Mouse (Mus musculus) T-helper 17 cell (primary cell): ENCODE results near the gene Ank.

Experiments used
- in situ Hi-C, 2 experiments: fragments of 300-600 bp; cut with MboI, MseI; formaldehyde crosslinking; loops; 1 replicate in 1 of 2; 2 replicates in 1 of 2; pipeline ENCODE4 v1.15.1; 2025; ENCODE audit warnings: high pct_unique_total_duplicates in 2 of 2

The Ank gene

GRCm38 (mm10) chr15:27593717-27594116 lies 127.2 kb downstream of the Ank start:
- in situ Hi-C loops: loop anchor here (10.0 to 25.0 kb wide), 2 partner anchors 129 to 1606 kb away; partner anchors contain the start of genes Ank (in 1 of the 2) and Zfp622 (in 1 of the 2)

GRCm38 (mm10) chr15:27594973-27595372 lies 128.5 kb downstream of the Ank start:
- in situ Hi-C loops: loop anchor here (10.0 to 25.0 kb wide), 2 partner anchors 130 to 1608 kb away; partner anchors contain the start of genes Ank (in 1 of the 2) and Zfp622 (in 1 of the 2)

- in situ Hi-C loops: loop anchor here (10.0 to 25.0 kb wide), 2 partner anchors 131 to 1608 kb away; partner anchors contain the start of genes Ank (in 1 of the 2) and Zfp622 (in 1 of the 2)
These were observed 129.1 kb downstream of the Ank start for GRCm38 (mm10) chr15:27595560-27595959.

DNA sequence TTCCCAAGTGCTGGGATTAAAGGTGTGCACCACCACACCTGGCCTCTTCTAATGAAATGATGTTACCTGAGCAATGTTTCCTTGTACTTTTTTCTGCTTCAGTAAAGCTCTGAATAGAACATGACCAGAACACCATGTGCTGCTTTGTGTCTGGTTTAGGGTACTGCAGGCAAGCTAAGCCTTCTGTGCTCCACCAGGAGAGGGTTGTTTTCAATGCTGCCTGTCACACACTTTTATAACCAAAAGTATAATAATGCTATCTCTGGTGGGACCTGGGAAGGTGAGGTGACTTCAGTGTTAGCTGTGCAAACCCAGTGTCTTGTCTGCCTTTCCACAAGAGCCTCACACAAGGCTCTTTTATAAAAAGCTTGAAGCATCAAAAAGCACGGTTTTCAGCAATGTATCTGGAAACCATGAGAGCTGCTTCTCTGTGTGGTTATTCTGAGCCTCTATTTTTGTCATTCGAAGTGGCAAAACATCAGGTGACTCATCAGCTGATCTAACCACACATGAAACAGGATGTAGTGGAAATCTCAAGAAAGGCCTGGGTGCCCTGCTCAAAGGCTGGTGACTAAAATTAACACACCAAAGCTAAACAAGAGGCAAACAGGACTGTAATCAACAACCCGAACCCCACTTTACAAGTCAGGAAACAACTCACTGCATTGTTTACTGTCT lies 130.1 kb downstream of the Ank start:
- in situ Hi-C loops: loop anchor here (10.0 to 25.0 kb wide), 2 partner anchors 132 to 1609 kb away; partner anchors contain the start of genes Ank (in 1 of the 2) and Zfp622 (in 1 of the 2)

DNA sequence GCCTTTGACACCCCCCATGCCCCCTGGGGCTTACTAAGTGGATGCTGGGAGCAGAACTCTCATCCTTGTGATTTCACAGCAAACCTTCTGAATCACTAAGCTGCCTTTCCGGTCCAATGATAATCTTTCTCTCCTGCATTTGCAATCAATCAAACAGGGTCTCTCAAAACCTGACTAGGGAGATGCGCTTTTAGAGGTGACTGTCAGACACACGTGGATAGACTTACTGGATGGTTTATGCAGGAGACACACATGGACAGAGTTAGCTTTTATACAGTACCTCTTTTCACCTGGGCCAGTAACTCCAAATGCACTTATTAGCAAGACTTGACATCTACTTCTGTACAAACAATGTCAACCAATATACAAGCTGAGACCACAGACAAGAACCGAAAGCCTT lies 131.0 kb downstream of the Ank start:
- in situ Hi-C loops: loop anchor here (10.0 to 25.0 kb wide), 2 partner anchors 133 to 1610 kb away; partner anchors contain the start of genes Ank (in 1 of the 2) and Zfp622 (in 1 of the 2)

DNA sequence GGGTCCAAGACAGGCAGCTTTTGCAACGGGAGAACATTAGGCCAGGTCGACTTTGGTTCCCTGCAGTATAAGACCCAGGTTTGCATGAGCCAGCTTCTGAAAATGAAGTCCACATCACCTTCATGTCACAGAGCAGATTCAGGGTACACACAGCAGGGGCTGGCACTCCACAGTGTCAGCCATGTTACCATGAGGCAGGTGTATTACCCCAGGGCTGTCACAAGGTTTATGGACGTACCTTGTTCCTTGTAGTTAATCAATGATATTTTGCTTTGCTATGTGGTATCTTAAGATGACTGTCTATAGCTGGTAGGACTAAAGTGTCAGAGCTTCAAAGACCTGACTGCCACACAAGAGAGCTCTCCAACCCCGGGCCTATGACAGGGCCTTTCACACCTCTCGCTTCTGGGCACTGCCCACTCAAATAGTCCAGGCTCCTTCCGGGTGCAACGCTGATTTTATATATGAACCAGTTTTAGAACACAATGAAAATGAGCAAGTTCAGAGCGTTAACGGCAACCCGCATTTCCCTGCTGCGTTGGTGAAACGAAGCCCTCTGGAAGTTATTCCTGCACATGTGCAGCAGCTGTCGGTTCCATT lies 132.4 kb downstream of the Ank start:
- in situ Hi-C loops: loop anchor here (10.0 to 25.0 kb wide), 2 partner anchors 134 to 1612 kb away; partner anchors contain the start of genes Ank (in 1 of the 2) and Zfp622 (in 1 of the 2)

DNA sequence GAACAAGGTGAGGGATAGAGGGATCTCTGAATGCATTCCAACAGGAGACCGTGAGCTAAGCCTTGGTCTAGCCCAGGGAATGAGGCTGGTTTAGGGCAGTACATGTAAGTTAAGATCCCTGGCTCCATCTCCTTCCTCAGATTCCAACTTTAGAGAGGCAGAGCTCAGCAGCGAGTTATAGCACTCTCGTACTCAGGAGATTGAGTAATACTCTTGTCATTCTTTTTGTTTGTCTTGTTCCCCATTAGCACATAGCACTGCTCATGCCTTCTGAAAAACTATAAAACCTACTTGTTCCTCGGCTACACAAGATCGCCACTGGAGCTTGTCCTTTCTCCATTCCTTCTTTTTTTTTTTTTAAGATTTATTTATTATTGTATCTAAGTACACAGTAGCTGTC lies 134.0 kb downstream of the Ank start:
- in situ Hi-C loops: no loop called here

DNA sequence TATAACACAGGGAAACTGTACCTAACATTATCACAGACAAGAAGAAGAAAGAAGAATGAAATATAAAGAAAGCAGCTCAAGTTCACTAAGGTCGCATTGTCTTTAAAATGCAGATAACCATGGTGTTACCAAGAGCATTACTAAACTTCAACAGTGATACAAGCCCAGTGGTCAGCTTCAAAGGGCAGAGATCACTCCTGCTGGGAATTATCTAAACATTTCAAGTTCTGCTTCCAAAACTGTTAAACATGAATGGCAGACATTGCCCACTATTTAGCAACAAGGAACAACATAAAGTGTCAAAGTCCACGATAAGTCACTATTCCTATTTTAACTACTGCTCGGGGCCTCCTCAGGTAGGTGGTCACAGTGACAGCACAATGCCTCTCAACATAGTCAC lies 138.1 kb downstream of the Ank start:
- in situ Hi-C loops: no loop called here

DNA sequence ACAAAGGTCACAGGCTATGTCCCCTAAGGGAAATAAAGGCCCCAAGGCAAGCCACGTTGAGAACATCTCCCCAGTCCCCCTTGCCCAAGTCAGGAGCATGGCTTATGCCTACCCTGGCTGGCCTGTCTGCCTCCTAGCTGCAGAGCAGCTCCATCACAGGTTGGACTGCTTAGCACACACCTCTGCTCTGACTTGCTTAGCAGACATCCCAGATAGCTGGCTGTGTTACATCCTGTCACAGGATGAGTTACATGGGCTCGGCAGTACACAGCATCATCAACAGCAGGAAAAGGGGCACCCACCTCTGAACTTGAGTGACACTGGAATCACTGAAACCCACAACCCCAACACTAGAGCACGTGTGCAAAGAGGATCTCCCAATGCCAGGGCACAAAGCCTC lies 138.8 kb downstream of the Ank start:
- in situ Hi-C loops: no loop called here

- in situ Hi-C loops: no loop called here
These were observed 143.1 kb downstream of the Ank start for GRCm38 (mm10) chr15:27609554-27609953.

GRCm38 (mm10) chr15:27612533-27613221 lies 146.2 kb downstream of the Ank start:
- in situ Hi-C loops: no loop called here

- in situ Hi-C loops: no loop called here
These were observed 146.8 kb downstream of the Ank start for GRCm38 (mm10) chr15:27613255-27613654.

- in situ Hi-C loops: no loop called here
These were observed 149.7 kb downstream of the Ank start for GRCm38 (mm10) chr15:27616159-27616558.

GRCm38 (mm10) chr15:27617227-27617626 lies 150.8 kb downstream of the Ank start:
- in situ Hi-C loops: no loop called here

GRCm38 (mm10) chr15:27618778-27619533 lies 152.5 kb downstream of the Ank start:
- in situ Hi-C loops: no loop called here

GRCm38 (mm10) chr15:27619683-27620082 lies 153.2 kb downstream of the Ank start:
- in situ Hi-C loops: no loop called here

DNA sequence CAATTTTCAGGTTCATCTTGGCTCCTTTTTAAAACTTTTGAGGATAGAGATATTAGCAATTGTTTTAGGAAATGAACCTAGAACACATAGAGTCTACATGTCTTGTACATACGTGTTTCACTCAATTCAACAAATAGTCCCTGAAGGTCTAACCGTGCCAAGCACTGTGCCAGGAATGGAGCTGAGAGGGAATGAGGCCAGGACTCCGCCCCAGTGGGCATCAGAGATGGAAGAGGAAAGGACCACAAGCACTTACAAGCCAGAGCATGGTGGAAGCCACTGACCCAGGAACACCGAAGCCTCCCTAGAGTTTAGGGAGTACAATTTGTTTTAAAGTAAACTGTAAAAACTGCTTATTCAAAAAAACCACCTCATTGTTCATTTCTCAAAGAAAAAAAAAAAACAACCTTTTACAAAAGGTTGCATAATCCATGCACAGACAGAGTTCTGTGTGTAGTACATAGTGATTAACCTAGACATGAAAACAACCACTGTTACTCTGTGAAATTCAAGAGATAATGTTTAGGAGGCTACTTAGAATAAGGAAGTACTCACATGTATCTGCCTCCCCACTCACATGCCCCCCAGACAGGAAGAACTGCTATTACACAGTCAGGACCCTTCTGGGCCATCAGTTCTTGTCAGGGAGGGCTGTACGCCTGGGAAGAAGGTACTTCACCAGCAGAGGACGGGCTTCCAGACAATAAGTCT lies 154.2 kb downstream of the Ank start:
- in situ Hi-C loops: no loop called here

- in situ Hi-C loops: no loop called here
These were observed 156.8 kb downstream of the Ank start for GRCm38 (mm10) chr15:27623286-27623685.

- in situ Hi-C loops: loop anchor here in 1 of 2 experiments (25.0 kb wide), 1 partner anchor 1638 kb away; the partner anchor contains the start of gene Zfp622
These were observed 158.8 kb downstream of the Ank start for GRCm38 (mm10) chr15:27625014-27625889.
